Mouse (Mus musculus): ENCODE measurements around the gene Pqlc3.

DNA sequence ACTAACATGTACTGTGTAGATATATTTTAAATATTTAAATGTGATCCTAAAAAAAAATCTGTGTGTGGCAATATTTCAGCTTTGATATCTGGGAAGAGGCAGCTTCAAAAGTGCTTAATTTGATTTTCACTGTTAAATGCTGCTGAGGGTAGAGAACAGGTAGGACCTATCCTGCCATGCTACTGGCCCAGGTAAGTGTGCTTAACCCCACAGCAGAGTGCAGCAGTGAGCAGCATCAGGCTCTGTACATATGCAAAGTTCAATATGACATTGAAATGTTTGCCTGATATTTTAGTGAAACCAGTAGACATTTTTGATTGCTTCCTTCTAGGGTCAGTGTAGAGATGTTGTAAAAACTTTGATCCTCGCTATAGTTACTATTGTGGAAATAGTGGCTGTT lies 14.4 kb downstream of the Pqlc3 start:
- TF ChIP-seq MAX (IDR thresholded peaks at IDR 0.05) (no peak), USF1 (IDR thresholded peaks at IDR 0.05; ENCODE audit: low read depth) (no peak), CEBPB (IDR thresholded peaks at IDR 0.05; ENCODE audit: low read depth) (no peak), CTCF (IDR thresholded peaks at IDR 0.05; ENCODE audit: control insufficient read depth, insufficient read depth, insufficient read length) (no peak), MYOD1 (IDR thresholded peaks at IDR 0.05; ENCODE audit: control insufficient read depth, insufficient read length, low read depth) (no peak), FOSL1 (IDR thresholded peaks at IDR 0.05; ENCODE audit: insufficient read depth, low read length, poor library complexity, severe bottlenecking) (no peak)
